Mouse (Mus musculus) MEL (cell line): Measurements from ENCODE around the gene Nfe2l3. TPM values are rescaled to one million over a fixed set of nuclear protein-coding genes. Genes with fewer than 3 reads are reported as not detected.

Experiments
- DNase-seq: peaks from one replicate; pipeline ENCODE4 v3.0.0; 2011; ENCODE audit warnings: low read depth, low spot score
- H3K27ac ChIP-seq: 2 replicates; pipeline ENCODE4 v1.5.1; 2012; ENCODE audit warnings: low read depth, mild to moderate bottlenecking, control low read depth, low read length, moderate library complexity; ENCODE audit not compliant: control insufficient read depth
- H3K27me3 ChIP-seq, 2 experiments: fragments of 150-350 bp in 1 of 2; sonication (generic) in 1 of 2; 2 replicates each; pipeline ENCODE4 v1.6.1; 2012; ENCODE audit warnings: low read length in 2 of 2, mild to moderate bottlenecking in 2 of 2, improper control_type of control experiment in 1 of 2, moderate library complexity in 1 of 2; ENCODE audit not compliant: insufficient read depth in 2 of 2, control insufficient read depth in 1 of 2
- H3K36me3 ChIP-seq, 2 experiments: 2 replicates each; pipeline ENCODE4 v1.6.1; 2012 to 2014; ENCODE audit warnings: low read length in 2 of 2, improper control_type of control experiment in 1 of 2, inconsistent platforms in 1 of 2, mild to moderate bottlenecking in 1 of 2; ENCODE audit not compliant: insufficient read depth in 2 of 2, control insufficient read depth in 1 of 2
- H3K4me1 ChIP-seq, 2 experiments: fragments of 150-350 bp in 1 of 2; sonication (generic) in 1 of 2; 2 replicates each; pipeline ENCODE4 v1.6.1; 2012; ENCODE audit warnings: low read length in 2 of 2, improper control_type of control experiment in 1 of 2, mild to moderate bottlenecking in 1 of 2; ENCODE audit not compliant: insufficient read depth in 2 of 2, control insufficient read depth in 1 of 2
- H3K4me3 ChIP-seq, 2 experiments: fragments of 150-350 bp in 1 of 2; sonication (generic) in 1 of 2; 2 replicates each; pipeline ENCODE4 v1.5.1; 2012; ENCODE audit warnings: low read depth in 2 of 2, low read length in 2 of 2, mild to moderate bottlenecking in 2 of 2, moderate library complexity in 2 of 2, control low read depth in 1 of 2, improper control_type of control experiment in 1 of 2; ENCODE audit not compliant: control insufficient read depth in 1 of 2, insufficient read depth in 1 of 2
- H3K79me2 ChIP-seq: 2 replicates; pipeline ENCODE4 v1.6.1; 2012; ENCODE audit warnings: mild to moderate bottlenecking, low read length, moderate library complexity; ENCODE audit not compliant: control insufficient read depth, poor library complexity, insufficient read depth
- H3K9ac ChIP-seq: 2 replicates; pipeline ENCODE4 v1.6.1; 2012; ENCODE audit warnings: low read depth, mild to moderate bottlenecking, control low read depth, low read length, moderate library complexity; ENCODE audit not compliant: control insufficient read depth, poor library complexity, severe bottlenecking
- H3K9me3 ChIP-seq: fragments of 150-350 bp; sonication (generic); replicated peaks from 2 replicates; pipeline ENCODE4 v1.6.1; 2012; ENCODE audit warnings: mild to moderate bottlenecking, low read length, improper control_type of control experiment, moderate library complexity; ENCODE audit not compliant: insufficient read depth
- BHLHE40 ChIP-seq: IDR thresholded peaks from 2 replicates; pipeline ENCODE4 v1.6.1; 2012; ENCODE audit warnings: low read depth, mild to moderate bottlenecking, inconsistent platforms, low read length, improper control_type of control experiment, borderline replicate concordance
- EP300 ChIP-seq, 2 experiments: IDR thresholded peaks; 2 replicates each; pipeline ENCODE4 v1.6.1; 2011; ENCODE audit warnings: improper control_type of control experiment in 2 of 2, low read length in 2 of 2, low read depth in 1 of 2, mild to moderate bottlenecking in 1 of 2
- KAT2A ChIP-seq: conservative IDR thresholded peaks from 2 replicates; pipeline ENCODE4 v1.6.1; 2012; ENCODE audit warnings: low read depth, low read length, improper control_type of control experiment, inconsistent platforms
- MYC ChIP-seq: IDR thresholded peaks from 2 replicates; pipeline ENCODE4 v1.6.1; 2011; ENCODE audit warnings: low read depth, mild to moderate bottlenecking, low read length, improper control_type of control experiment, moderate library complexity
- POLR2A ChIP-seq, 2 experiments: IDR thresholded peaks; 2 replicates each; pipeline ENCODE4 v1.6.1; 2011 to 2012; ENCODE audit warnings: low read length in 2 of 2, mild to moderate bottlenecking in 2 of 2, control low read depth in 1 of 2, improper control_type of control experiment in 1 of 2, low read depth in 1 of 2, moderate library complexity in 1 of 2; ENCODE audit not compliant: control insufficient read depth in 1 of 2, insufficient read depth in 1 of 2, poor library complexity in 1 of 2
- POLR2AphosphoS2 ChIP-seq: IDR thresholded peaks from 2 replicates; pipeline ENCODE4 v1.6.1; 2011; ENCODE audit warnings: low read length, improper control_type of control experiment
- POLR2AphosphoS5 ChIP-seq: IDR thresholded peaks from 2 replicates; pipeline ENCODE4 v1.6.1; 2012; ENCODE audit warnings: low read depth, borderline replicate concordance, mild to moderate bottlenecking, inconsistent platforms, low read length, moderate library complexity, mixed read lengths
- TBP ChIP-seq: IDR thresholded peaks from 2 replicates; pipeline ENCODE4 v1.8.0; 2011; ENCODE audit warnings: low read depth, low read length, improper control_type of control experiment
- ZC3H11A ChIP-seq: IDR thresholded peaks from 2 replicates; pipeline ENCODE4 v1.6.1; 2012; ENCODE audit warnings: low read depth, mild to moderate bottlenecking, inconsistent platforms, low read length, improper control_type of control experiment
- polyA plus RNA-seq, 2 experiments: library from polyadenylated mRNA; stranded (reverse) in 1 of 2; unstranded in 1 of 2; fragments of >175 nt in 1 of 2; fragments of >200 nt in 1 of 2; gene quantifications; 2 replicates each; pipeline versions ENCODE4 v1.2.1 to v1.2.4; 2012; ENCODE audit warnings: low replicate concordance in 2 of 2, low read depth in 1 of 2; ENCODE audit not compliant: insufficient read length in 2 of 2, insufficient read depth in 1 of 2, missing spikeins in 1 of 2
- total RNA-seq: library from RNA; depleted of rRNA; stranded (reverse); fragments of 300-350 nt; gene quantifications from 2 replicates; pipeline ENCODE4 v1.2.3, GENCODE M21; 2012

Nfe2l3 gene
- total and polyA plus RNA-seq, 3 experiments = 0.15 to 0.21 TPM; not detected in 1

DNA sequence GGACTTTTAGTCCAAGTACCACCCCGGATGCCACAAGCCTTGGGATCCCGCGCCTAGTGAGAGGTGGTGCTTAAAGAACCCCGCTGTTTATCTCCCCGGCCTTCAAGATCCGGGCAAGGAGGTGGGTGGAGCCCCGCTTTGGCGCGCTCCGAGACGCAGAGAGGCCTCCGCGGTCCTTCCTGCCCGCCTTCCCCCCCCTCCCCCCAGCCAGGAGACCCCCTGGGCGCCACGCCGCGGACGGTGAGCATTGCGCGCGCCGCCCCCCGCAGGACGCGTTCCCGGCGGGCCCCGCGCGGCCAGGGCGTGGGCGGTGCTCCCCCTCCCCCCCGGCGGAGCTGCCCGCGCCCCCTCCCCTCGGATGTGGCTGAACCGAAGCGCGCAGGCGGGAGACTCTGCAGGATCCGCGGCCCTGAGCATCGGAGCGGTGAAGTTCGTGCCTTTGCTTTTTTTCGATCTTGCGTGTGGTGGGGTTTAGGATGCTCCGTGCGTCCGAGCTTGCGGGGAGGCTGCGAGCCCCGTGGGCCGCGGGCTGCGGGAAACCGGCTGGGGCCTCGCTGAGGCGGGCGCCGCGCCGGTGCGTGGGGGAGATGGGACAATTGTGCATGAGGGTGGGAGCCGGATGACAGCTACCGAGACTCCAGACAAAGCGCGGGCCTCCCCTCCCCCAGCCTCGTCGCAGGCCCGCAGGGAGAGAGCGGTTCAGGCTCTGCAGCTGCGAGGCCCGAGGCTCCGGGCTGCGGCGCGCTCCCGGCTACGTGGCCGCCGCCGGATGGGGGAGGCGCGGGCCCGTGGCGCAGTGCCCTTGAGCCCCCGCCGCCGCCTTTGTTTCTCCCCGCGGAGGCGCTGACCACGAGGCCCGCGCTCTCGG lies 38.1 kb downstream of the Nfe2l3 start, which contains the start of gene Cbx3:
Gene Cbx3 (plus strand): TSS at position 50 of the 868 bp plus-strand sequence.
- H3K9me3 ChIP-seq = no peaks in the 10 kb centered on the region

DNA sequence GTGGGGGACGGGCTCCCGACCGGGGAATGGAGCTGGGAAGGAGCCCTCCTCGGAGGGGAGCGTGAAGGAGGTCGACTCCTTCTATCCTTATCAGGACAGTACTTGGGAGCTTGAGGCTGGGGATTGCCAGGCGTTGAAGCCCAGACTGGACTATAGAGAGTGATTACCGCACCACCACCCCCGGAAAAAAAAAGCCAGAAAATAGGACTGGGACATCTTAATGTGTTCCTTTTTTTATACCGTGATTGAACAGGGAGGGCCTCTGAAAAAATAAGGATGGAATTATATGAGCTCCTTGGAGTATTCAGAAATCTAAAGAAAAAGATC lies 38.7 kb downstream of the Nfe2l3 start:
- Histone ChIP-seq H3K9ac (peak overlapping the region; percentile 96), H3K27me3 (no peaks in the 10 kb centered on the region), H3K79me2 (peaks cover 74% of the 10 kb centered on the region), H3K27ac (peak overlapping the region; percentile 78), H3K4me3 (peak overlapping the region; percentile 61 to 76), H3K4me1 (peaks cover 0 to 15% of the 10 kb centered on the region in 2 experiments; a peak in 2 of 4 replicates), H3K36me3 (peaks cover 16 to 49% of the 10 kb centered on the region in 2 experiments), H3K9me3 (no peaks in the 10 kb centered on the region)
- TF ChIP-seq POLR2AphosphoS2 (no peak), TBP (0 out of 2 replicates have a peak, but pooled peaks have one; percentile 26)
- DNase-seq = peak; percentile 60

More for the DNA sequence above, 38.1 kb downstream of the Nfe2l3 start, which contains the start of gene Cbx3:
- peak within 1 kb of the TSS; percentile 99 for H3K27ac ChIP-seq
- peak within 1 kb of the TSS; percentile 96 for H3K9ac ChIP-seq
- no peaks in the 10 kb centered on the region for H3K27me3 ChIP-seq
- H3K4me3 ChIP-seq = peak within 1 kb of the TSS; percentile 61 to 91
- peaks cover 76% of the 10 kb centered on the region for H3K79me2 ChIP-seq
- peaks cover 0 to 19% of the 10 kb centered on the region in 2 experiments; a peak in 1 of 4 replicates for H3K4me1 ChIP-seq
- DNase-seq = peak; percentile 97
- TF ChIP-seq ZC3H11A = no peak
- TF ChIP-seq POLR2A (IDR thresholded peaks at IDR 0.05; ENCODE audit: control insufficient read depth in 1 of 2, insufficient read depth in 1 of 2, low read depth in 1 of 2, low read length in 2 of 2, poor library complexity in 1 of 2) = peak in 1 of 2 experiments; percentile 64; a peak in 3 of 4 replicates
- H3K36me3 ChIP-seq = peaks cover 16 to 50% of the 10 kb centered on the region in 2 experiments

- peak; percentile 52 for DNase-seq
- Histone ChIP-seq H3K79me2 (peaks cover 70% of the 10 kb centered on the region), H3K27me3 (no peaks in the 10 kb centered on the region), H3K36me3 (peaks cover 20 to 45% of the 10 kb centered on the region in 2 experiments), H3K4me3 (peak overlapping the region; percentile 58 to 61), H3K27ac (no peak overlapping the region), H3K9ac (peak overlapping the region; percentile 96), H3K9me3 (no peaks in the 10 kb centered on the region), H3K4me1 (peaks cover 0 to 16% of the 10 kb centered on the region in 2 experiments; a peak in 2 of 4 replicates)
- TF ChIP-seq KAT2A (no peak), EP300 (IDR thresholded peaks at IDR 0.05; ENCODE audit: low read depth in 1 of 2, low read length in 2 of 2) (no peak), POLR2AphosphoS5 (no peak), BHLHE40 (no peak), TBP (no peak), MYC (no peak)
Measured at GRCm38 (mm10) chr6:51471782-51472181, 39.3 kb downstream of the Nfe2l3 start.
